Mouse (Mus musculus) induced T-regulatory cell, adult 2 months (primary cell): ENCODE results near the gene Phf2.

Experiments used
- DNase-seq: peaks from one replicate; pipeline ENCODE4 v3.0.0-alpha.2; 2012; ENCODE audit warnings: low read depth

Phf2 gene

DNA sequence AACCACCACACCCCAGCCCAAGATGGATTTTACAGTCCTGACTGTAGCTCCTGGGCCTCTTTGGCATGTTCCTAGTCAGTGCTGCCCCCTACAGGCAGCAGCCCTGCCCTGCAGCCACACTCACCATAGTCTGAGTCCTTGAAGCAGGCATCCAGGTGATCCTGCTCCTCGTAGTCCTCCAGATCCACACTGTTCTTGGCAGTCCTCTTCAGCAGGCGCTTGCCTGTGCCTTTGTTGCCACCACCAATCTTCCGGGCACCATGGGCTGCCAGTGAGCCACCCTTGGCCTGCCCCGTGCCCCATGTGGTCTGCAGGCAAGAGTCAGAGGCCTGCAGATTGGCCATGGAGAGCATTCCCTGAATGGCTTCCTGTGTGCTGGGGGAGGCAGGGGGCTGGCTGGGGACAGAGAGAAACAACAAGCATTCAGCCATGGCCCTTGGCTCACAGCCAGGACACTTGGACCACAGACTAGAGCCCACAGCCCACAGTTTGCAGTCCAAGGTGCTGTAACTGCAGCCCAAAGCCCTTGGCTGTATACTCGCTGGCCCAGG lies 63.4 kb downstream of the Phf2 start:
- DNase-seq: peak; percentile 52

DNA sequence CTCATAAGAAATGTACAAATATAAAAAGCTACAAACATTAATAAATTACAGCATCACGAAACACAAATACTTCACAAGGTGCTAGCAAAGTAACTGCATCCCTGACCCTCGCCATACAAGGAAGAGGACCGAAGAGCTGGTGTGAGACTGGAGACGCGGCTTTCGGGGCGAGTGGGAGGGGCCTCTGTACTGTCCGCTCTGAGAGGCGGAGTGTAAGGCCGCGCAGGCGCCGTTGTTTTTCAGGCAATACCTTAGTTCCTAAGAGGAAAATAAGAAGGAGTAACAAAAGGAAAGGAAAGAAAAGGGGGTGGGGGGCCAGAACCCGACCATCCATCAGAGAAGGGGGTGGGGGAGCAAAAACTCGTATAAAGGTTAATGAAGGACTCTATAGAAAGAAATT lies 68.7 kb downstream of the Phf2 start:
- DNase-seq: no peak

DNA sequence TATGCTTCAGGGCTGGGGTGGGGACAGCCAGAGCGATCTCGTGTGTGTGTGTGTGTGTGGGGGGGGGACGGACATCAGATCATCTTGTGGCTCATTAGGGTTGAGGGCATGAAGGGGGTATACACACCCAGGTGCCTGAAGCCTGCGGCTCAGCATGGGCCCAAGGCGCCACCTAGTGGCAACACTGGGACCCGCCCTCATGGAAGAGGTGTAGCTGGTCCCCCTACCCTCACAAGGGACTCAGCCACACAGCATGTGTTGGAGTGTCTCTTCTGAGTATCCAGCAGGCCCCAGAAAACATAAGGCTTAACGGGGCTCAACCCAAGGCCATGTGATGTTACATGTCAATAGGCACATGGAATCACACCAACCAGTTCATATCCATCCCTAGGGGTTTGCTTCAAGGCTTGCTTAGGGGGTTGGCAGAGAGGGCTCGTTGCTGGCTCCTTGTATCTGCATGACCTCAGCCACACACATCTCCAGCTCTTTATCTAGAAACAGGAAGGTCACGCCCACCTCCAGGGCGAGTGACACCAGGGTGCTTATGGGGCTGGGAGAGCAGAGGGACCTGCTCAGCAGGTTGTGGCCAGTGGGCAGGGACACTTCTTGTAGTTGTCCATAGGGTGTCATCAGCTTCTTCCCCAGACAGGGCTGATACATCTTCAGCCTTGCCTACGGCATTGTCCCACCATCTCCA lies 69.9 kb downstream of the Phf2 start:
- DNase-seq: peak; percentile 56

DNA sequence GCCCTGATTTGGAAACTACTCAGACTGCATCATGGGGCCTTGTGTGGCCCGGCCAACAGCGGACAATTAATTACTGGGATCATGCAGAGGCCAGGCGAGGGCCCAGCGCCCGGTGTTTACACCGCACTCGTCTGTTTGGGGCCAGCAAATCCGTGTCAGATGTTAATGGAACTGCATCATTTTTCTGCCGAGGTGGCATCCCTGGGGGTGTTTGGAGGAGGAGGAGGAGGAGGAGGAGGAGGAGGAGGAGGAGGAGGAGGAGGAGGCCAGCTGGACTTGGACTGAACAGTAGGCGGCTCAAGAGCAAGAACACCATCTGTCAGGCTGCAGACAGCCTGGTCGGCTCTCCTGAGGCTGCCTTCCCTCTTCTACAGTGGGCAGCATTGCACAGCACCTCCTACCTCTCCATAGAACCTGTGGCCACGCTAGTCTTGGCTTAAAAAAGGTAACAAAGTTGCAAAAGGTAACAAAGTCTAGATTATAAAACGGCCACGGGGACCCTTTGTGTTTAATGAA lies 72.6 kb downstream of the Phf2 start:
- DNase-seq: no peak

DNA sequence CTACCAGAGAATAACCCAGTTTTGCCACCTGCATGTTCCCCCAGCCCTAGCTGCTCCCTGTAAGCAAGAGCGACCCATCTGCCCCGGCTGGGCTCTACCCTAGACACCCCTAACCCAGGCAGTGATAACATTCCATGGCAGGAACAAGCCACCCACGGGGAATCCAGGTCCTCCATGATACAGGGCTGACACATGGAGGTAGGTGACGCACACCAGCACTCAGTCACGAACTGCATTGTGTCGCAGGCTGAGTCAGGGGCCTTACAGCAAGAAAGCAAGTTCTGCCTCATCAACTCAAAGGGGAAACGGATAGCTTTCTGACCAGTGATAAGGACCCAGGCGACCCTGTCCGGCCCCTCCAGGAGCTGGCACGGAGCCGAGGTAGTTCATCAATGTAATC lies 74.0 kb downstream of the Phf2 start:
- no peak for DNase-seq

- DNase-seq: no peak
Observed at GRCm38 (mm10) chr13:48795711-48796110, 75.2 kb downstream of the Phf2 start.

- no peak for DNase-seq
Observed at GRCm38 (mm10) chr13:48784594-48785298, 86.2 kb downstream of the Phf2 start.

- no peak for DNase-seq
Observed at GRCm38 (mm10) chr13:48784151-48784550, 86.8 kb downstream of the Phf2 start.

GRCm38 (mm10) chr13:48782727-48783725 lies 87.9 kb downstream of the Phf2 start:
- no peak for DNase-seq

DNA sequence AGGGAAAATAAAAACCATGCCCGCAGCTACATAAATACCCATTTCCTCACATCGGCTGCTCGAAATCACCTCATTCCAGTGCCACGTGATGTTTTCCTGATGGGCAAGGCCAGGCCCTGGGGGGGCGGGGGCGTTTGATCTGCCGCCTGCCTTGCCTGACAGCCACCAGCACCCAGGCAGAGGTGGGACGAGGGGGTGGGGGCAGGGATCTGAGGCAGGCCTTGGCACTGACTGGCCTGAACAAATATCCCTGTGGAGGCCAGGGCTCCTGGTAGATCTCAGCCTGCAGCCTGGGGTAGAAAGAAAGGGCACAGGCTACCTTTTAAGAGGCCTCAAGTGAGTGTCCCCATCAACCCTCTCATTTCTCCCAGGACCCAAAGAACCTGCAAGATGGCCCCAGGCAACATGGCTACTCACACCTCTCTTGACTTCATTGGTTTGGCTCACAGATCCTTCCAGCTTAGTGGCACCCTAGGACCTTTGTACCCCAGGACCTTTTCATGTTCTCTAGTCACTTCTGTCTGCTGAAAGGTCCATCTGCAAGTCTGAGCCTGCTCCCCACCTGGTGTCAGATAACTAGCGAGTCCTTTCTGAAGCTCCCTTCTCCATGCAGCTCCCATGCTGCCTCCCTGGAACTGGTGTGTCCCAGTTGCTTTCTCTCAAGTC lies 90.4 kb downstream of the Phf2 start:
- DNase-seq: no peak

- DNase-seq: no peak
Observed at GRCm38 (mm10) chr13:48779592-48780344, 91.2 kb downstream of the Phf2 start.

- DNase-seq: no peak
Observed at GRCm38 (mm10) chr13:48778138-48778537, 92.8 kb downstream of the Phf2 start.

- no peak for DNase-seq
Observed at GRCm38 (mm10) chr13:48774506-48774905, 96.4 kb downstream of the Phf2 start.

- DNase-seq: no peak
Observed at GRCm38 (mm10) chr13:48768109-48768508, 102.8 kb downstream of the Phf2 start.

GRCm38 (mm10) chr13:48763701-48764245 lies 107.1 kb downstream of the Phf2 start:
- no peak for DNase-seq

DNA sequence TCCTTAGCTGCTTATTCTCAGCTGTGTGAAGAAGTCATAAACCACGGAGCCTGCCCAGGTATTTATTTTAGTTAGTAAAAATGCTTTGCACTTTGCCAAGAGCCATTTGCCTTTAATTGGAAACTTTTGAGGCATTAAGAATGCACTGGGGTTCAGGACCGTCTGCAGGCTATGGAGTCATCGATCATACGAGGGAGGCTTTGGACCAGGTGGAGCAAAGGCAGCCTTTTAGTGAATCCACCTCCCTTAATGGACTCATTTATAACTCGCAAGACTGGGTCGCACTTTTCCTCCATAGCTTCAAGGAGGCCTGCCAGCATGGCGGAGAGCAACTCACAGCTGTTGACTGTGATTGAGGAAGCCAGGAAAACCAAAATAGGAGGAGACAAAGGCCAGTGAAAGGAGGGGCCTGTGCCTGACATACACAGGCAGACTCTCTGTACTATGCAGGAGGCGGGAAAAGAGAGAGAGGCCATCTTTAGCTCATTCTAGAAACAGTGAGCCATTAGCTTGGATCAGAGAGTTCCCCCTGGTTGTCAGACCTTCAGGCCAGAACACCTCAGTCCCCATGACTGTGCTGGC lies 110.0 kb downstream of the Phf2 start:
- DNase-seq: no peak

DNA sequence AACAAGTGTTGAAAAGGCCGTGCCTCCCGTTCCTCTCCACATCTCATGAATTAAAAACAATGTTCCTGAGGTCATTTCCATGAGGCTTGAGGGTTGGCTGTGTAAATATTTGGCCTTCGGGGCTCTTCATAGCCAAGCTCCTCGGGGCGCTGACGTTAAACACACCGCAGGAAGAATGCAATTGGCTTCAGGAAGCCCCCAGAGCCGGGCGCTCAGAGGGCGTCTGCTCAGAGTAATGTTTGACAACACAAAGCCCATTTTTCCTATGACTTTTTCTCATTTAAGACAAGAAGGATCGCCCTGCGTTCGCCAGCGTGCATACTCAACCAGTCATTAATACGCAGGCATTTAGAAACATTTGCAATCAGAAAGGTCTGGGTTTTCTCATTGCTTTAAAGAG lies 114.2 kb downstream of the Phf2 start:
- no peak for DNase-seq
